Mouse (Mus musculus) spleen, adult 18-20 months (tissue): ENCODE data around the gene Rab44.
"Not testable (repeated sequence)": the region's sequence is repeated elsewhere in the genome, so short reads cannot be mapped to it uniquely, and the experiment has no call there.

ENCODE experiments used
- DNase-seq, 2 experiments: peaks; one replicate each; pipeline ENCODE4 v3.0.0; 2022; ENCODE audit warnings: mixed read lengths in 2 of 2

The Rab44 gene

DNA sequence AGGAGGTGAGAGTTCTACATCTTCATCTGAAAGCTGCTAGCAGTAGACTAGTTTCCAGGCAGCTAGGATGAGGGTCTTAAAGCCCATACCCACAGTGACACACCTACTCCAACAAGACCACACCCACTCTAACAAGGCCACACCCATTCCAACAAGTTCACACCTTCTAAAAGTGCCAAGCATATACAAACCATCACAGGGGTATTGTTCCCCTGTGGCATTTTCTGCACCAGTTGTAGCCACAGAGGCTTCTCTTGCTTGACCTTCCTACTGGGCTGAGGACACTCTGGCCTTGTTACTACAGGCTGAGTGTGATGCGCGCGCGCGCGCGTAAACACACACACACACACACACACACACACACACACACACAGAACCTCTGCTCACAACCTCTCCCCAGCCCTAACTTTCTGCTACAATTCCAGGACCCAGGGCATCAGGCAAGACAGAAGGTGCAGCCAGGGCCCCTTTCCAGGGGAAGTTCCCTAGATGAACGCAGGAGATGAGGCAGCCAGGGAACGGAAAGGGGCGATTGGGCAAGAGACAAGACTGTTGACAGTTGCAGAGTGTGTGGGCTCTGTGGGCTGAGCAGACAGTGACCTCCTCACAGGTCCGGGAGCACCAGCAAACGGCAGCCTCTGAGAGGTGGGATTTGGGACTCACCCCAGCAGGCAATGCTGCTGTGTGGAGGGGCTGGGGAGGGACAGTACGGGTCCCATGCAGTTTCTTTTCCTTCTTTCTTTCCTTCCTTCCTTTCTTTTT, at the start of gene Rab44:
Rab44 (plus strand) TSS at position 555 of the 762 bp plus-strand sequence.
- no peak for DNase-seq

DNA sequence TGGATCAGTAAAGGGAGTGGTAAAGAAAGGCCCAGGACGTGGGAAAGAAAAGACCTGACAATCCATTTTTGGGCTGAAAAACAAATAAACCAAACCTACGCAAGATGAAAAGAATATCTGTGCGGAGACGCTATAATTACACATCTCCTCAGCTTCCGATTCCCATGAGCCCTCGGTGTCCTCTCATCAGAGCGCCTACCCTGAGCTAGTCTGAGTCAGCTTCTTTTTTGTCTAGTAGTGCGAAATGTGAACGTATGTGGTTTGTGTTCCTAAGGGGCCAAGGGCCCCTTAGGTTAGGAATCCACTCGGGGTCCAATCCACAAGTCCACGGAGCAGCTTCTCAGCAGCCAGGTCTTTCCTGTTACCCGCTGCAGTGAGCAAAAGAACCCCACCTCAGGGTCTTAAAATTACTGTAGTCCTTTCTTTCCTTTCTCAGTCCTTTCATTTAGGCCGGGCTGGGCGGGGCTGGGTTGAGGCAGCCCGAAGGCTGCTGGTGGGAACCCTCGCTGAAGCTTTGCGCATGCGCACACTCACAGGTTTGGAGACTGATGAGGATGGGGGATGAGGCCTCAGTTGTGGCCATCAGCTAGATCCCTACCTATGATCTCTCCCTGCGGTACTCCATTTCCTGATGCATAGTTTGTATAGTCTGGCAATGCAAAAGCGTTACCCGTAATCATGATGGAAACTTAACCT, 48.6 kb upstream of the Rab44 start:
- no peak for DNase-seq

DNA sequence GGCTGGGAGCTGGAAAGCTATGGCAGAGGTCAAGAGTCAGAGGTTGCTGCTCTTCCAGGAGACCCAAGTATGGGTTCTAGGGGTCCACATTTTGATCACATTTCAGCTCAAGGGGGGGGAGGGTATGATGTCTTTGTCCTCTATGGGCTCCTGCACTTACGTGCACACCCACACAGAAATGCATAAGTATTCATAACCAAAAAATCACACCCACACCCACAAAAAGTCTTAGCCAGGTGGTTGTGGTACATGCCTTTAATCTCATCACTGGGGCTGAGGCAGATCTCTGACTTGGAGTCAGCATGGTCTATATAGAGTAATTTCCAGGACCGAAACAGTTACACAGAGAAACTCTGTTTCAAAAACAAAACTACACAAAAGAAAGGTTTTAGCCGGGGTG, 48.0 kb upstream of the Rab44 start:
- no peak for DNase-seq

DNA sequence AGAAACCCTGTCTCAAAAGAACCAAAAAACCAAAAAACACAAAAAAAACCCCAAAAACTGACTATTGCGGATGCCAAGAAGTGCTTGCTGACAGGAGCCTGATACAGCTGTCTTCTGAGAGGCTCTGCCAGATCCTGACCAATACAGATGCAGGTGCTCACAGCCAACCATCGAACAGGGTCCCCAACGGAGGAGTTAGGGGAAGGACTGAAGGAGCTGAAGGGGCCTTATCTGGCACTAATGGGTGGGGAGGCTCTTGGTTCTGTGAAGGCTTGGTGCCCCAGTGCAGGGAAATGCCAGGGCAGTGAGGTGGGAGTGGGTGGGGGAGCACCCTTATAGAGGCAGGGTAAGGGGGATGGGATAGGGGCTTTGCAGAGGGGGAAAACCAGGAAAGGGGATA, 46.5 kb upstream of the Rab44 start:
- DNase-seq, result not testable (repeated sequence)

DNA sequence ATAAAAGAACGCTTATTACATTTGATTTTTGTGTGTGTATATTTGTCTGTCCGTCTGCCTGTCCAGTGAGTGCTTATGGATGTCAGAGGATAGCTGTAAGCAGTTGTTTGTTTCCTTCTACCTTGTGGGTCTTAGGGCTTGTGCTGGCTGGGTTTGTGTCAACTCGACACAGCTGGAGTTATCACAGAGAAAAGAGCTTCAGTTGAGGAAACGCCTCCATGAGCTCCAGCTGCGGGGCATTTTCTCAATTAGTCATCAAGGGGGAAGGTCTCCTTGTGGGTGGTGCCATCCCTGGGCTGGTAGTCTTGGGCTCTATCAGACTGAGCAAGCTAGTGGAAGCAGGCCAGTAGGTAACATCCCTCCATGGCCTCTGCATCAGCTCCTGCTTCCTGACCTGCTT, 46.1 kb upstream of the Rab44 start:
- no peak for DNase-seq

DNA sequence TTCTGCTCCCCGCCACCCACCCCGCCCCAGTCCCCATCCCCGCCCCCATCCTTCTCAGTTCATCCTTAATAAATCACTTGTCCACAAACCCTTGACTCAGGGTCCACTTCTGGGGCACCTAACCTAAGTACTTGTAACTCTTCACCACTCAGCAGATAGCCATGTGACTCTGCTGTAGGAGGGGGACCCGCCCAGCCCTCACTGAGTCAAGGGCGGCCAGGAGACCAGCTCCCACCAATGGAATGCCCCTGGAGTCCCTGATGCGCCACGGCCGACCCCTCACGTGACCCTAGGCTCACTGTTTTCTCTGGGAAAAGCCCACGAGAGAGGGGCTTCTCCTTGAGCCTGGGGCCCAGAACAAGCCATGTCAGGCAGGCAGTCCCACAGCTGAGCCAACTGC, 44.9 kb upstream of the Rab44 start:
- no peak for DNase-seq

DNA sequence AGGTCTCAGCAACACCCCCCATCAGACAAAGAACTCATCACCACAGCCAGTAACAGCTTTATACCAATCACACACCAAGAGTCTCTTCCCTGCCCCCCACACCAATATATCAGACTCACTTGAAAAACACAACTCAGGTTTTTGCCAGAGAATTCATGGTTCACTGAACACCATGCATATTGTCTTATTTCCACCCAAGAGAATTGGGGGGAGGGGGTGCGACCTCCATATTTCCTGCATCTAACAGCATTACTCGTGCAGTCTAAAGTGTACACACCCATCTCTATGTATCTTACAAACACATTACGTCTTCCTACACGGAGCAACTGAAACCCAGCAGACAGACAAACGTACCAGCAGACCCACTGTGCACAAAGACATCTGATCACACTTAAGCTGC, 42.1 kb upstream of the Rab44 start:
- DNase-seq, result no peak

DNA sequence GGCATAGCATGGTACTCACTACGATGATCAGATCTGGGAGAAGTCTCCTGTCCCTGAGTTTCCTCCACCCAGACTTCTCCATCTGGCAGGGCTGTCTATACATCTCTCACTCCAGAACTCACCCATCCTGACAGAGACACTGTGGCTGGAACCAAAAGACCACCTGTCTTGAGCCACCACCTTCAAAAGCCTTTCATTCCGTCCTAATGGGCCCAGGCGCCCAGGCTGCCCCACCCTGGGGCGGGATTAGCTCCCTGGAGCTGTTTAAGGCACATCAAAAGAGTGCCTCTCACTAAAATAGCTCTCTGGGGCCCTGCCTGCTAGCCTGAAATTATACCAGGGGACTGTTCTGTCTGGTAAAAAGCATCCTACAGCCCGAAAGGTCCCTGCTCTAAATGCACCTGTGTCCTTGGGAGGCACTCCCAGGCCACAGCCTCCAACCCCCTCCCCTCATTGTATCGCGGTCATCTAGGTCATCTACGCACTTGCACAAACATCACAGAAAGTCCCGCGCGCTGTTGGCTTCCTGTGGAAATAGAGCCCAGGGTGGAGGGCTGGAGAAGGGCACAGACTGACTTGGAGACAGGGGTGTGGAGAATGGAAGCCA, 41.1 kb upstream of the Rab44 start:
- no peak for DNase-seq

DNA sequence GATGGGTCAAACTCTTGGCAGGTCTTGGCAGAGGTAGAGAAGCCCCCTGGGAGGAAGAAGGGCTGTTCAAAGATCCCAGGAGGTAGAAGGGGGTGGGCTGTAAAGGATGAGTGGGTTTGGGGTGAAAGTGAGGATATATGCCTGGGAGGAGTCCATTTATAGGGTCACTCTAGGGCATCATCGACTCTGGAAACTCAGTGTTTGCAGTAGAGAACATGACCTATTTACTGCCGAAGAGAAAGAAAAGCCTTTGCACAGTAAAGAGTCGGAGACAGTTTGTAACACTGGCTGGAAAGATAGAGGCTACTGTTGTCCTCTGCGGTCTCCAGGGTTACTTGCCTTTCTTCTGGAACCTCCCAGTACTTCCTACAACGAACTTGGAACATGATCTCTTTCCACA, 40.6 kb upstream of the Rab44 start:
- no peak for DNase-seq

DNA sequence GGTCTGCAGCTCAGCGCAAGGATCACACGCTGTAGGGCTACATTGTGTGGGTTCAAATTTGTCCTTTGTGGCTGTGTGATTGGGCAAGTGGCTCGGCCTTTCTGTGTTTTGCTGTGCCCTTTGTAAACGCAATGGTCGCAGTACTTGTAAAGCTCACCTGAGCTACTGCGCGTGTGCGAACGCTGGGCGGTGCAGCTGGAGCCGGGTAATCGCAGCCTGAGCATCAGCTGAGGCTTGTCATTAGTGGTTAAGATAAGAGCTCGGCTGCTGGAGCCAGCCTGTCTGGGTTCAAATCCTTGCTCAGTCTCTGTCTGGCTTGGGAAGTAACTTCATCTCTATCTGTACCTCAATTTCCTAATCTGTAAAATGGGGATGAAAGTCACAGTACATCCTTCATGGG, 39.9 kb upstream of the Rab44 start:
- no peak for DNase-seq

DNA sequence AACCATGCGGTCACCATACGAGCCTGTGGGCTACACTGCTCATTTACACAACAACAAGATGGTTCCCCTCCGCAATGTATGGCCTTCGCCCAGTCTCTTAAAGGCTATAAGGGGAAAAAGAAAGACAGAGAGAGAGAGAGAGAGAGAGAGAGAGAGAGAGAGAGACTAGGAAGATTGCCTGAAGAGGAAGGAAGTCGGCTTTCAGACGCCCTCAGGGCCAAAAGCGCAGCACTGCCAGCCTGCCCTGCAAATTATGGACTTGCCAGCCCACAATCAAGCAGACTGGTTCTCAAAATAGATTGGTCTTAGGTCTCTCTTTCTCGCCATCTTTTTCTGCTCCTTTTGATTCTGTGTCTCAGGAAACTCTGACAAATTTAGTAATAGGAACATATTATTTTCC, 37.7 kb upstream of the Rab44 start:
- DNase-seq, result no peak

DNA sequence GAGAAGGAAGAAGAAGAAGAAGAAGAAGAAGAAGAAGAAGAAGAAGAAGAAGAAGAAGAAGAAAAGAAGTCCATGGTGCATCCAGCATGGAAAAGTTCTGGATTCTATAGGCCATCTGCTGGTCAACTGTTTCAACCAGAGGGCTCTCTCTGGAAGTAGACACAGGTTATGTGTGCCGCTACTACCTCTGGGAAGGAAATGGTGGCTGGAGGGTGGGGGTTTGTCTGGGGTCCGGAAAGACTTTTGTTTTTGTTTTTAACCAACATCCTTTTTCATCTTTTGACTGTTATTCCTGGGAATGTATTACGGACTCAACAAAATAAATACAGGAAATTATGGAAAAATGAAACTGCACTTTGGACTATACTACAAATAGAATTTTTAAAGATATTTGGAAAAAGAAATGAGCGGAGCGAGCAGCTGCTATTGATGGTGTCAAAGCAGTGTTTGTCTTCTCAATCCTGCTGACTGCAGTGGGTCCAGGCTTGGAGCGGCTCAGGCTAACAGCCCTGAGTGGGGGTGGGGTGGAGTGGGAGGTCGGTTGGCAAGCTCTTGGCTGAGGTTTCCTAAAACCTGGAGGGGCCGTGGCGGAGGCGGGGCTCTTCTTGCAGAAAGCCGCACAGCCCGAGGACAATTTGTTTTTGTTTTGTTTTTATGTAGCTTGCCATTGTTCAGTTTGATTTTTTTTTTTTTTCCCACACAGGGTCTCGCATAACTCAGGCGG, 36.0 kb upstream of the Rab44 start:
- DNase-seq, result no peak

DNA sequence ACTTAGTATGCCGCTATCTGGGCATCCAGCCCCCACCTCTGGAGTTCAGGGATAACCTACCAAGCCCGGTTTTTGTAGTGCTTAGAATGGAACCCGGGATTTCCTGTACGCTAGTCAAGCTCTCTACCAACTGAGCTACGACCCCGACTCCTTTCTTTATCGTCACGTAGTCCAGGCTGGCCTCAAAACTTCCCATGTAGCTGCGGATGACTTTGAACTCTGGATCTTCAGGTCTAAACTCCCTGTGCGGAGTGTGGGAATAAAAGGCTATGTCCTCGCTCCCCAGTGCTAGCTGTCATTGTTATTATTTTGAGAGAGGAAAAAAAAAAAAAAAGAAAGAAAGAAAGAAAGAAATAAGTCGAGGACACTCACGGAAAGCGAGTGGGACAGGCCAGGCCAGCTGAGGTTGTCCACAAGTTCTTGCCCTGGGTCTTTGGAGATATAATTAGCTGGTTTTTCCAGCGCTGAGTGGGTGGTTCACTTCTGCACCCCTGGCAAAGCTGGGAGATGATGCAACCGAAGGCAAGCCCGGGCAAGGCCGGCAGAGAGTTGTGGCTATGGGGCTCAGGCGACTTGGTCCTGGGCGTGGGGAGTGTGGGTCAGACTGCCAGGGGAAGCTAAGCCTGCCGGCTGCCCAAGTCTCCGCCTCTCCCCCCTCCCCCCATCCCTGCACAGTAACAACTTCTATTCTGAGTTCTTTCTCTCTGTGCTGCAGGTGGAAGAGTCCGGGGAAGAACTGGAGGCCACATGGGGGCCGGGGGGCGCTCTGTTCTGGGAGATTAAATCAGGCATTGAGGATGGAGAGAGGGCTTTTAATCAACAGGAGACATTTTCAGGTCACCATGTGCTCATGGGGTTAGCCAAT, 35.2 kb upstream of the Rab44 start:
- no peak for DNase-seq

DNA sequence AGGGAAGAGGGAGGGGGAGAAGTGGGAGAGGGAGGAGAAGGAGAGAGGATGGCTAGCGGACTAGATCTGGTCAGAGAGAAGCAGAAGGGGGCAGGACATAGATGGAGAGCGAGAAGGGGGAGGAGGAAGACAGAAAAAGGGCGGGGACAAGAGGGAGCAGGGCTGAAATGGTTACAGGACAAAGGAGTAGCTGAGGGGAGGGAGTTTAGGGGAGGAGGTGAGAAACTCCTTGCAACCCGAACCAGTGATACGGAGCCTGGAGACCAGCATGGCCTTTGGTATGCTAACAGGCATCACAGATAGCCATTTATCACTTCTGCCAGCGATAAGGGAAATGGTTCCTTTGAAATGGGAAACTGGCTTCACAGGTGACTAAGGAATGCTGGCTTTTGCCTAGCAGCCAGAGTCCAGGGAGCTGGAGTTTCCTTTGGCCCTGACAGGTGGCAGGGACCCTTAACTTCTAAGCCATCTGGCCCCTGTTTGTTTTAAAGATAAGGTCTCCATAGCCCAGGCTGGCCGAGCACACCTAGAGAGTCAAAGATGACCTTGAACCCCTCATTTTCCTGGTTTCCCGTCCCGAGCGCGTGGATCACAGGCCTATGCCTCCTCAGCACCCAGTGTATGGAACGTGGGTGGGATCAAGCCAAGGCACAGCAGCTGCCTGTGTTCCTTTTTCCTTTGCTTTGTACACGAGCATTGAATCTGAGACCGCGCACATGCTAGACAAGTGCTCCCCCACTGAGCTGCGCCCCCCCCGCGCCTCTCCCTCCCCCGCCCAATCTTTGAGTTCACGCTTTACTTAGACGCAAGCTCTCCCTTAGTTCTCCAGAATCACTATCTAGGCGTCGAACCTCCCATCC, 33.0 kb upstream of the Rab44 start:
- no peak for DNase-seq

DNA sequence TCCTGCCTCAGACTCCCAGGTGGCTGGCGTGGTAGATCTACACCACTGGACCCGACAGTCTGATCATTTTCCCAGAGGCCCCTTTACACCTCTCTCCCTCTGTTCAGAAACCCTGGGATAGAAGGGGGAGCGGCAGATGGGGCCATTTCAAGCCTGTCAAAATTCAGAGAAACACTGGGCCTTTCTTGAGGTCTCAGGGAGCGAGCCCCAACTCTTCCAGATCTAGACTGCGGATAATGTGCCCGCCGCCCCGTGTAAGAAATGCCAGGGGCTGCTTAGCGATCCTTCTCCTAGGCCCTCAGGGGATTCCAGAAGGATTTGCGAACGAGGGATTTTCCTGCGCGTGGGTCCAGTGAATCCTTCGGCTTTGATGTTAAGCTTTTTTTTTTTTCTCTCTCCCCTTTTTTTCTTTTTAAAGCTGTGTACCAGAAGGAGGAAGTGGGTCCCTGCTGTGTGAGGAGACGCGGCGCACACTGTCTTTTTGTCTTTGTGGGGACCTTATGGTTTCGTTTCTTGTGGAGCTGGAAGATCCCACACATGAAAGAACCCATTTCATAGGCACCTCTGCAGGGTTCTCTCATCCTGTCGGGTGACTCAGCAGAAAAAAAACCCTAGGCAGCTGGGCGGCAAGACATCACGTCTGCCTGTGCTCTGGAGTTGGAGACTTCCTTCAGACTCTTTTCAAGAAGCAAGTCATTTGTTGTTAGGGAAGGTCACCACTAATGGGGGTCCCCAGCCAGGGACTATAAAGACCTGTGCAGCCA, 32.1 kb upstream of the Rab44 start:
- DNase-seq, result no peak

DNA sequence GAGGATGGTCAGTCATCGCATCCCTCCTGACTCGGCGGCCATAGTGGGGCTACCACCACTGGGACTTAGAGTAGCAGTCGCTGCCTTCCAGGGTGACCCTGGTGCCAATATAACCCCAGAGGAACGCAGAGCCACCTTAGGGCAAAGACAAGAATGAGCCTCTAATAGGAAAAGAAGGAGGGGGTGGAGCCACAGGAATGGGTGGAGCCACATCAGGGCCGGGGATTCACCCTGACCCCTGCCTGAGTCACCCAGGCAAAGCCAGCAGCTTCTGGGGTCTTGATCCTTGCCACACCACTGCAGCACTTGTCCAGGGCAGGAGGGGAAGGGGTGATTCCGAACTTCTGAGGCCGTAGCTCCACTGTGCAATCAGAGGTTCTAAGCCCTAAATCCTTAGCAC, 30.4 kb upstream of the Rab44 start:
- no peak for DNase-seq

DNA sequence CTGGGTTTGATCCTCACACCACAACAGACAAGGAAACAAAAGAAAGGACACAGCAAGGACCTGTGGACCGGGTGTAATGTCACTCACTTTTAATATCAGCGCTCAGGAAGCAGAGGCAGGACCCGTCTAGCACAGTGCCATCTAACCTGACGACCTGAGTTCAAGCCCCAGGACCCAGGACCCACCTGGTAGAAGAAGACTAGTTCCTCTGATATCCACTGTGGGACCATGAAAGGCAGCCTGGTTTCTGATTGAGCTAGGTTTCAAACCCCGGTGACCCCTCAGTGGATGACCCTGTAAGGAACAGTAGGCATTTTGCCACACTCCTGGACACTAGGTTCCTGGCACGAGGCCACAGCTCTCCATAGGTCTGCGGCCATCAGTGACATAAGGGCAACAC, 29.3 kb upstream of the Rab44 start:
- no peak for DNase-seq

DNA sequence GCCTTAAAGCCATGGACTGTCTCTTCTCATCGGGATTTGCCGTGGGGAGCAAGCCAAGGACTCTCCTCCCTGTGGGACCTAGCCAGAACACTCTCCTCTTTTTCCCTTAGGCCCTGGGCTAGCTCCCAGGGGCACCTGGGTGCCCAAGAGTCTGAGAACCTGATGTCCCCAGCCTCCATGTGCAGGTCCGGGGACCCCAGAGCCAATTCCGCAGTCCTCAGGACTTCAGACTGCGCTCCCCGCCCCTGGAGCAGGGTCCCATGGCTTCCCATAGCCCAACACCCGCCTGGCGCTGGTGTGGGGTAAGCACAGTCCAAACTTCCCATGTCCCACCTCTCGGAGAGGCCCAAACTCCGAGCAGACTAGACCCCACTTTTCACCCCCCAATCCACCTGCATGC, 28.7 kb upstream of the Rab44 start:
- no peak for DNase-seq

DNA sequence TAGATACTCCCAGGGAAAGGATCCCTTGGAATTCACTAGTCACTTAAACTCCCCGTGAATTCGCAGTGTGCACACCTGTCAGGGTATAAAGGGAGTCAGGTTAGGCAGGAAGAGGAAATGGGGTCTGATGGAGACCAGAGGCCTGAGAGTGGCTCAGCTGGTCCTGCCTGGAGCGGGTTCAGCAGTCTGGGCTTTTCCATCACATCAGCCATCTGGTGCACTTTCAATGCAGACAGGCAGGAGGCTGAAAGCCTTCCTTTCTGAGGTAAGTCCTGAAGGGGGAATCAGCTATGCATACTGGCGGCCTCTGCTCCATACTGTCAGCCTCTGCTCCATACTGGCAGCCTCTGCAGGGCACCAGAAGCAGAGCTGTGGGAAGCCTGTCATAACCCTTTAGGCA, 27.0 kb upstream of the Rab44 start:
- no peak for DNase-seq

DNA sequence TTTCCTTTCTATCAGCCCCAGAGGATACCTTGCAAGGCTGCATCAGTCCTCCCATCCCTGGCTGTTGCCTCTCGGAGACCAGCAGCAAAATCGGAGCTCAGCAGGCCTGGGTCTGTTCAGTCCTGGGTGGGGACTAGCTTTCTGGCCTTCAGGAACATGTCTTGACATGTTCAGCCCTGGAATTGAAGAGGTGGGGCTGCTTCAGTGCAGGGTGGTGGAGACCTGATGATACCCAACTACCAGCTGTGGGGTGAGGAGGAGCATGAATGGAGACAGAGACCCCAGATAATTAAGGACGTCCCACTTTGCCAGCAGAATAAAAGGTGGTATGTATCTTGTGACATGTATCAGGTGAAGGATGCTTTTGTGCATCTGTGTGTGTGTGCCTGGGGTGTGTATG, 23.2 kb upstream of the Rab44 start, which contains the start of gene Cdkn1a:
Cdkn1a (plus strand) TSS at position 201 of the 400 bp plus-strand sequence.
- no peak for DNase-seq
